Mouse (Mus musculus) embryonic facial prominence, embryonic 11.5 days (tissue): Measurements from ENCODE around the gene Tmem81. TPM values are rescaled to one million over a fixed set of nuclear protein-coding genes. Genes with fewer than 3 reads are reported as not detected.

ENCODE experiments used
- ATAC-seq: fragments of 200-750 bp; cut with Nextera tagmentation; replicated peaks from 2 replicates; pipeline ENCODE4 v1.8.0; 2017; ENCODE audit warnings: low read depth; ENCODE audit not compliant: insufficient number of reproducible peaks, low FRiP score, low TSS enrichment
- DNase-seq: peaks from one replicate; pipeline ENCODE4 v3.0.0-alpha.2; 2015; ENCODE audit warnings: low spot score
- H3K27ac ChIP-seq: fragments of 300-500 bp; sonication (generic); replicated peaks from 2 replicates; pipeline ENCODE4 v1.5.1; 2014; ENCODE audit warnings: mild to moderate bottlenecking, low read depth, low read length, control low read depth
- H3K27me3 ChIP-seq: fragments of 300-500 bp; sonication (generic); 2 replicates; pipeline ENCODE4 v1.6.1; 2014; ENCODE audit warnings: mild to moderate bottlenecking, low read length, moderate library complexity, mixed read lengths; ENCODE audit not compliant: control insufficient read depth, insufficient read depth
- H3K36me3 ChIP-seq: fragments of 300-500 bp; sonication (generic); replicated peaks from 2 replicates; pipeline ENCODE4 v1.6.1; 2014; ENCODE audit warnings: low read depth, mild to moderate bottlenecking, low read length, moderate library complexity, mixed read lengths; ENCODE audit not compliant: control insufficient read depth, insufficient read depth
- H3K4me1 ChIP-seq: fragments of 300-500 bp; sonication (generic); 2 replicates; pipeline ENCODE4 v1.6.1; 2014; ENCODE audit warnings: low read length, mixed read lengths; ENCODE audit not compliant: control insufficient read depth, insufficient read depth
- H3K4me2 ChIP-seq: fragments of 300-500 bp; sonication (generic); 2 replicates; pipeline ENCODE4 v1.6.1; 2014; ENCODE audit warnings: low read depth, mild to moderate bottlenecking, control low read depth, low read length, moderate library complexity
- H3K4me3 ChIP-seq: fragments of 300-500 bp; sonication (generic); 2 replicates; pipeline ENCODE4 v1.5.1; 2014; ENCODE audit warnings: low read depth, low read length, control low read depth
- H3K9ac ChIP-seq: fragments of 300-500 bp; sonication (generic); replicated peaks from 2 replicates; pipeline ENCODE4 v1.6.1; 2014; ENCODE audit warnings: mild to moderate bottlenecking, control low read depth, low read length
- H3K9me3 ChIP-seq: fragments of 300-500 bp; sonication (generic); replicated peaks from 2 replicates; pipeline ENCODE4 v1.6.1; 2016; ENCODE audit warnings: mild to moderate bottlenecking, low read length, inconsistent platforms, mixed read lengths; ENCODE audit not compliant: control insufficient read depth
- WGBS: fragments of 180-500 bp; shearing (Covaris S2); extraction: QIAGEN DNeasy Blood & Tissue Kit; methylation state at CpG from one replicate; pipeline ENCODE4 v1.1.7; 2014; 5-methylcytosine and 5-hydroxymethylcytosine counted together
- polyA plus RNA-seq: library from polyadenylated mRNA; unstranded; fragments of >200 nt; fragmentation: Nextera tagmentation; extraction: Ambion mirVana; gene quantifications from 2 replicates; pipeline ENCODE4 v1.2.1, GENCODE M21; 2014

The Tmem81 gene
- polyA plus RNA-seq, 1 experiment from 2014 or later, result 0.88 TPM

GRCm38 (mm10) chr1:132474496-132474895 lies 31.5 kb upstream of the Tmem81 start:
- Histone ChIP-seq H3K27me3 (no peaks in the 10 kb centered on the region), H3K27ac (no peak overlapping the region), H3K9me3 (no peaks in the 10 kb centered on the region), H3K9ac (no peak overlapping the region), H3K36me3 (no peaks in the 10 kb centered on the region), H3K4me1 (no peaks in the 10 kb centered on the region), H3K4me3 (no peak overlapping the region), H3K4me2 (no peak overlapping the region)
- no peak for DNase-seq
- WGBS, result 86% methylated on average over 1 of the region's 1 CpGs
- no peak for ATAC-seq

- WGBS, result 5% methylated on average over 9 of the region's 9 CpGs
- Histone ChIP-seq H3K4me1 (no peaks in the 10 kb centered on the region), H3K27ac (no peak overlapping the region; the same call in 1 of the 2 replicates), H3K4me2 (peak overlapping the region; percentile 64), H3K27me3 (no peaks in the 10 kb centered on the region), H3K9ac (peak overlapping the region; percentile 87), H3K36me3 (no peaks in the 10 kb centered on the region), H3K9me3 (no peaks in the 10 kb centered on the region), H3K4me3 (peak overlapping the region; percentile 85)
- DNase-seq (no peak), ATAC-seq (peak; percentile 68; the same call in 1 of the 2 replicates)
Measured at GRCm38 (mm10) chr1:132476575-132476927, 29.5 kb upstream of the Tmem81 start.

GRCm38 (mm10) chr1:132476928-132477691 lies 28.9 kb upstream of the Tmem81 start, which contains the start of gene Rbbp5:
TSS of gene Rbbp5 (plus strand) at chr1:132477365.
- no peaks in the 10 kb centered on the region for H3K4me1 ChIP-seq
- peak; percentile 92 for DNase-seq
- no peaks in the 10 kb centered on the region for H3K9me3 ChIP-seq
- peak within 1 kb of the TSS; percentile 85 for H3K4me3 ChIP-seq
- peak; percentile 80 for ATAC-seq
- H3K27ac ChIP-seq, result peak within 1 kb of the TSS; percentile 17; the same call in 1 of the 2 replicates
- H3K36me3 ChIP-seq, result no peaks in the 10 kb centered on the region
- H3K9ac ChIP-seq, result peak within 1 kb of the TSS; percentile 87
- peak within 1 kb of the TSS; percentile 64 for H3K4me2 ChIP-seq
- WGBS, result under 1% methylated on average over 43 of the region's 43 CpGs
- H3K27me3 ChIP-seq, result no peaks in the 10 kb centered on the region

GRCm38 (mm10) chr1:132479438-132479837 lies 26.6 kb upstream of the Tmem81 start:
- no peak overlapping the region for H3K4me2 ChIP-seq
- WGBS, result 78% methylated on average over 1 of the region's 1 CpGs
- no peak overlapping the region for H3K9ac ChIP-seq
- ATAC-seq (no peak), DNase-seq (no peak)
- H3K4me3 ChIP-seq, result no peak overlapping the region
- H3K9me3 ChIP-seq, result no peaks in the 10 kb centered on the region
- no peaks in the 10 kb centered on the region for H3K36me3 ChIP-seq
- no peaks in the 10 kb centered on the region for H3K4me1 ChIP-seq
- no peak overlapping the region for H3K27ac ChIP-seq
- H3K27me3 ChIP-seq, result no peaks in the 10 kb centered on the region

GRCm38 (mm10) chr1:132481619-132482018 lies 24.4 kb upstream of the Tmem81 start:
- H3K4me1 ChIP-seq, result no peaks in the 10 kb centered on the region
- H3K27ac ChIP-seq, result no peak overlapping the region
- DNase-seq, result no peak
- H3K4me2 ChIP-seq, result no peak overlapping the region
- no peak overlapping the region for H3K9ac ChIP-seq
- H3K4me3 ChIP-seq, result no peak overlapping the region
- no peaks in the 10 kb centered on the region for H3K9me3 ChIP-seq
- H3K27me3 ChIP-seq, result no peaks in the 10 kb centered on the region
- peaks cover 2% of the 10 kb centered on the region; the same call in 1 of the 2 replicates for H3K36me3 ChIP-seq
- WGBS, result 92% methylated on average over 2 of the region's 2 CpGs
- no peak for ATAC-seq

- Histone ChIP-seq H3K4me2 (no peak overlapping the region), H3K36me3 (peaks cover 2% of the 10 kb centered on the region; the same call in 1 of the 2 replicates), H3K27ac (no peak overlapping the region), H3K4me3 (no peak overlapping the region), H3K4me1 (no peaks in the 10 kb centered on the region), H3K9me3 (no peaks in the 10 kb centered on the region), H3K9ac (no peak overlapping the region), H3K27me3 (no peaks in the 10 kb centered on the region)
- ATAC-seq (no peak), DNase-seq (no peak)
- 88% methylated on average over 3 of the region's 3 CpGs for WGBS
Measured at GRCm38 (mm10) chr1:132483234-132483633, 22.8 kb upstream of the Tmem81 start.

GRCm38 (mm10) chr1:132483759-132484158 lies 22.3 kb upstream of the Tmem81 start:
- no peak for ATAC-seq
- H3K4me3 ChIP-seq, result no peak overlapping the region
- H3K36me3 ChIP-seq, result peaks cover 2% of the 10 kb centered on the region; the same call in 1 of the 2 replicates
- no peaks in the 10 kb centered on the region for H3K9me3 ChIP-seq
- H3K9ac ChIP-seq, result no peak overlapping the region
- 91% methylated on average over 6 of the region's 6 CpGs for WGBS
- no peak for DNase-seq
- H3K4me2 ChIP-seq, result no peak overlapping the region
- H3K27ac ChIP-seq, result no peak overlapping the region
- H3K27me3 ChIP-seq, result no peaks in the 10 kb centered on the region
- H3K4me1 ChIP-seq, result no peaks in the 10 kb centered on the region

- H3K9ac ChIP-seq, result no peak overlapping the region
- H3K4me2 ChIP-seq, result no peak overlapping the region
- 95% methylated on average over 2 of the region's 2 CpGs for WGBS
- no peak for ATAC-seq
- H3K4me3 ChIP-seq, result no peak overlapping the region
- no peaks in the 10 kb centered on the region for H3K4me1 ChIP-seq
- no peaks in the 10 kb centered on the region for H3K27me3 ChIP-seq
- no peaks in the 10 kb centered on the region for H3K9me3 ChIP-seq
- no peak for DNase-seq
- H3K36me3 ChIP-seq, result no peaks in the 10 kb centered on the region; the same call in 1 of the 2 replicates
- no peak overlapping the region for H3K27ac ChIP-seq
Measured at GRCm38 (mm10) chr1:132500535-132500934, 5.5 kb upstream of the Tmem81 start.
